Mouse (Mus musculus): ENCODE measurements around the gene Rhox2b. TPM values are rescaled to one million over a fixed set of nuclear protein-coding genes. Genes with fewer than 3 reads are reported as not detected.

Gene Rhox2b
- polyA plus RNA-seq (2017; shearing (Covaris generic)) = not detected

GRCm38 (mm10) chrX:37411767-37412166, at the start of gene Rhox2b:
Gene Rhox2b, plus strand, starts transcription at chrX:37412067.

GRCm38 (mm10) chrX:37379728-37380127, 32.1 kb upstream of the Rhox2b start, which contains the start of gene Rhox3a2:
Gene Rhox3a2, plus strand, starts transcription at chrX:37380028.

GRCm38 (mm10) chrX:37390548-37390947, 21.3 kb upstream of the Rhox2b start, which contains the start of gene Rhox4a2:
Gene Rhox4a2, plus strand, starts transcription at chrX:37390848.

GRCm38 (mm10) chrX:37432194-37432593, 20.3 kb downstream of the Rhox2b start, which contains the start of gene Rhox4b:
Gene Rhox4b, plus strand, starts transcription at chrX:37432494.

GRCm38 (mm10) chrX:37453380-37453779, 41.5 kb downstream of the Rhox2b start, which contains the start of gene Rhox2c:
Gene Rhox2c, plus strand, starts transcription at chrX:37453680.

GRCm38 (mm10) chrX:37458285-37458684, 46.4 kb downstream of the Rhox2b start, which contains the start of gene Rhox3c:
Gene Rhox3c, plus strand, starts transcription at chrX:37458585.

Other genes starting within 250 kb of the Rhox2b start
- under 1 TPM; 0.20 to 0.21 TPM for gene Akap14, start 243.2 kb upstream of the Rhox2b start, polyA plus RNA-seq (2017; shearing (Covaris generic))
- gene Ndufa1, start 220.9 kb upstream of the Rhox2b start, polyA plus RNA-seq (2017; shearing (Covaris generic)) = 100 to 1,000 TPM; 204 to 213 TPM
- 10 to 100 TPM in 1 of 2 experiments, 1 to 10 TPM in 1; 7.4 to 12.5 TPM for gene Rnf113a1, start 220.8 kb upstream of the Rhox2b start, polyA plus RNA-seq (2017; shearing (Covaris generic))
- gene Gm9, start 201.0 kb upstream of the Rhox2b start, polyA plus RNA-seq (2017; shearing (Covaris generic)) = not detected
- gene Rhox1, start 189.8 kb upstream of the Rhox2b start, polyA plus RNA-seq (2017; shearing (Covaris generic)) = under 1 TPM in 1 of 2 experiments, not detected in 1; 0.54 TPM
- gene Rhox2a, start 167.1 kb upstream of the Rhox2b start, polyA plus RNA-seq (2017; shearing (Covaris generic)) = not detected
- gene Rhox3a, start 162.1 kb upstream of the Rhox2b start, polyA plus RNA-seq (2017; shearing (Covaris generic)) = not detected
- gene Rhox4a, start 146.7 kb upstream of the Rhox2b start, polyA plus RNA-seq (2017; shearing (Covaris generic)) = not detected
- gene Rhox3a2, start 32.0 kb upstream of the Rhox2b start, polyA plus RNA-seq (2017; shearing (Covaris generic)) = not detected
- gene Rhox4a2, start 21.2 kb upstream of the Rhox2b start, polyA plus RNA-seq (2017; shearing (Covaris generic)) = under 1 TPM in 1 of 2 experiments, not detected in 1; 0.71 TPM
- gene Rhox4b, start 20.4 kb downstream of the Rhox2b start, polyA plus RNA-seq (2017; shearing (Covaris generic)) = 1 to 10 TPM in 1 of 2 experiments, not detected in 1; 1.8 TPM
- not detected for gene Rhox2c, start 41.6 kb downstream of the Rhox2b start, polyA plus RNA-seq (2017; shearing (Covaris generic))
- 1 to 10 TPM in 1 of 2 experiments, not detected in 1; 1.5 TPM for gene Rhox3c, start 46.5 kb downstream of the Rhox2b start, polyA plus RNA-seq (2017; shearing (Covaris generic))
- under 1 TPM in 1 of 2 experiments, not detected in 1; 0.10 TPM for gene Rhox4c, start 68.3 kb downstream of the Rhox2b start, polyA plus RNA-seq (2017; shearing (Covaris generic))
- gene Rhox2d, start 81.4 kb downstream of the Rhox2b start, polyA plus RNA-seq (2017; shearing (Covaris generic)) = not detected
- gene Rhox4d, start 102.3 kb downstream of the Rhox2b start, polyA plus RNA-seq (2017; shearing (Covaris generic)) = under 1 TPM; 0.34 to 0.47 TPM
- gene Rhox2e, start 118.4 kb downstream of the Rhox2b start, polyA plus RNA-seq (2017; shearing (Covaris generic)) = not detected
- not detected for gene Rhox3e, start 130.0 kb downstream of the Rhox2b start, polyA plus RNA-seq (2017; shearing (Covaris generic))
- 1 to 10 TPM in 1 of 2 experiments, under 1 TPM in 1; 0.35 to 2.6 TPM for gene Rhox4e, start 145.3 kb downstream of the Rhox2b start, polyA plus RNA-seq (2017; shearing (Covaris generic))
- not detected for gene Rhox2f, start 159.3 kb downstream of the Rhox2b start, polyA plus RNA-seq (2017; shearing (Covaris generic))
- not detected for gene Rhox3f, start 168.9 kb downstream of the Rhox2b start, polyA plus RNA-seq (2017; shearing (Covaris generic))
- not detected for gene Rhox4f, start 195.6 kb downstream of the Rhox2b start, polyA plus RNA-seq (2017; shearing (Covaris generic))
- gene Rhox3g, start 216.5 kb downstream of the Rhox2b start, polyA plus RNA-seq (2017; shearing (Covaris generic)) = not detected
- gene Rhox2g, start 231.4 kb downstream of the Rhox2b start, polyA plus RNA-seq (2017; shearing (Covaris generic)) = not detected
- not detected for gene Rhox4g, start 239.3 kb downstream of the Rhox2b start, polyA plus RNA-seq (2017; shearing (Covaris generic))

Measured in inflammation-experienced regulatory T-cells (primary cell).